Mouse (Mus musculus): ENCODE measurements around the gene Ncf2.

The Ncf2 gene

GRCm38 (mm10) chr1:152830054-152830453 lies 30.1 kb downstream of the Ncf2 start:
- in situ Hi-C loops (cut with MboI), result no loop called here

- in situ Hi-C loops (cut with MboI), result no loop called here
These were observed 31.0 kb downstream of the Ncf2 start for GRCm38 (mm10) chr1:152831003-152831402.

- in situ Hi-C loops (cut with MboI), result no loop called here
These were observed 31.6 kb downstream of the Ncf2 start for GRCm38 (mm10) chr1:152831619-152832018.

GRCm38 (mm10) chr1:152832316-152832715 lies 32.3 kb downstream of the Ncf2 start:
- in situ Hi-C loops (cut with MboI), result no loop called here

GRCm38 (mm10) chr1:152835061-152835460 lies 35.1 kb downstream of the Ncf2 start:
- in situ Hi-C loops (cut with MboI), result no loop called here

GRCm38 (mm10) chr1:152838026-152838702 lies 38.2 kb downstream of the Ncf2 start:
- in situ Hi-C loops (cut with MboI), result no loop called here

- in situ Hi-C loops (cut with MboI), result no loop called here
These were observed 38.8 kb downstream of the Ncf2 start for GRCm38 (mm10) chr1:152838841-152839240.

- in situ Hi-C loops (cut with MboI), result no loop called here
These were observed 40.3 kb downstream of the Ncf2 start for GRCm38 (mm10) chr1:152840343-152840742.

- in situ Hi-C loops (cut with MboI), result no loop called here
These were observed 41.1 kb downstream of the Ncf2 start for GRCm38 (mm10) chr1:152841057-152841456.

- in situ Hi-C loops (cut with MboI), result no loop called here
These were observed 44.6 kb downstream of the Ncf2 start for GRCm38 (mm10) chr1:152844634-152845033.

GRCm38 (mm10) chr1:152845211-152845730 lies 45.3 kb downstream of the Ncf2 start:
- in situ Hi-C loops (cut with MboI), result no loop called here

GRCm38 (mm10) chr1:152846856-152847255 lies 46.9 kb downstream of the Ncf2 start:
- in situ Hi-C loops (cut with MboI), result no loop called here

- in situ Hi-C loops (cut with MboI), result no loop called here
These were observed 69.9 kb downstream of the Ncf2 start for GRCm38 (mm10) chr1:152869901-152870300.

- in situ Hi-C loops (cut with MboI), result no loop called here
These were observed 71.0 kb downstream of the Ncf2 start for GRCm38 (mm10) chr1:152871031-152871430.
